Mouse (Mus musculus) urinary bladder, adult 2 months (tissue): ENCODE measurements around the gene Hdc. TPM values are rescaled to one million over a fixed set of nuclear protein-coding genes. Genes with fewer than 3 reads are reported as not detected.

Experiments
- DNase-seq: peaks from one replicate; pipeline ENCODE4 v3.0.0; 2022; ENCODE audit warnings: low spot score
- polyA plus RNA-seq: library from polyadenylated mRNA; depleted of rRNA; stranded (reverse); fragments of >200 nt; gene quantifications from 2 replicates; pipeline ENCODE4 v1.2.3, GENCODE M21; 2012

Hdc gene
- polyA plus RNA-seq, 1 experiment = 0.58 TPM

GRCm38 (mm10) chr2:126600533-126600932 is 18.6 kb downstream of the Hdc start:
- no peak for DNase-seq

GRCm38 (mm10) chr2:126599005-126599404 is 20.1 kb downstream of the Hdc start:
- DNase-seq = no peak

DNA sequence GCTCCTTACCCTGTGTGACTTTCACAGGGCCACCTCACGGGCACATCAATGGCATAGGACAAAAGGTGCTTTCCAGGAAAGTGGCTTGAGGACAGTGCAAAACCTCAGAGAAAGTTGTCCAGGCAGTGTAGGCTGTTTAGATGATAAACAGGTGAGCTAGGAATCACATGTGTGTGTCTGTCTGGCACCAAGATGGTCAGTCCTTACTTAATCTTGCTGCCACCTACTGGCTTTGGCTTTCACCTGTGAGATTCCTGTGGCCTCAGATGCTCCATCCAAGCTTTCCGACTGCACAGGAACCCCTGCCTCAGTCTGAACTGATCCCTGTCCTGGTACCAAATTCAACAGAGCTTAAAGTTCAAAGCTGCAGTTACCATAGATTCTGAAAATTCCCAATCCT is 20.7 kb downstream of the Hdc start:
- DNase-seq = no peak

GRCm38 (mm10) chr2:126597279-126598241 is 21.5 kb downstream of the Hdc start:
- DNase-seq = no peak

- DNase-seq = no peak
Observed at GRCm38 (mm10) chr2:126596347-126597072, 22.6 kb downstream of the Hdc start.

GRCm38 (mm10) chr2:126593831-126594610 is 25.1 kb downstream of the Hdc start:
- peak; percentile 62 for DNase-seq

DNA sequence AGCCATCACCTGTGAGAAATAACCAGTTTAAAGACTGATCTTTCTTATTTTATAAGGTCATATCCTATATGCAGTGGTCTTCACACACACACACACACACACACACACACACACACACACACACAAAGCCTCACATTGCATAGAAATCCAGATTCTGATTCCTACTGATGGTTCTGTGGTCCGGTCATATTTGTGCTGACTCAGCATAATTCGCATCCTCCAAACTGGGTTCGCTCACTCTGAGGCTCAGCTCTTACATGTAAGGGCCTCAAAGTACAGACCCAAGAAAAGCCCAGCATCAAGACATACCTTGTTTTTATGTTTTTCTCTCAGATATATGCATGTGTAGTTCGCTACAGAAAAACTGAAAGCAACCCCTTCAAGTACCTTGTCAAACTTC is 27.8 kb downstream of the Hdc start:
- no peak for DNase-seq

- no peak for DNase-seq
Observed at GRCm38 (mm10) chr2:126587468-126587867, 31.6 kb downstream of the Hdc start.

GRCm38 (mm10) chr2:126584621-126585369 is 34.3 kb downstream of the Hdc start:
- DNase-seq = no peak

DNA sequence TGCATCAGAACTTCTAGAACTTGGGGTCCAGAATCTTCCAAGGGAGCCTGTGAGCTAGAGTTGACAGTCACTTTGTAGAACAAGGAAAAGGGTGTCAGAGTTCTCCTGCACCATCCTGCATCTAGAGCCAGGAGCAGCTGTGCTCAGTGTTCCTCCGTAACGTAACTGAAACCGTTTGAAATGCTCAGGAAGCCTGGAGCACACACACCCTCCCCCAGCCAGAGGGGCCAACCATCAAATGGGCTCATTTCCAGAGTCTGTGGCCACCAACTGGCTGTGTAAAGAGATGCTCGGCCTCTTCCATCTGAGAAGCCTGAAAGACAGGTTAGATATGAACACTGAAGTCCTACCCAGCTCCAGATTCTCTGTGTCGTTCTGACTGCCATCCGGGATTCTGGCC is 35.1 kb downstream of the Hdc start:
- DNase-seq = no peak

DNA sequence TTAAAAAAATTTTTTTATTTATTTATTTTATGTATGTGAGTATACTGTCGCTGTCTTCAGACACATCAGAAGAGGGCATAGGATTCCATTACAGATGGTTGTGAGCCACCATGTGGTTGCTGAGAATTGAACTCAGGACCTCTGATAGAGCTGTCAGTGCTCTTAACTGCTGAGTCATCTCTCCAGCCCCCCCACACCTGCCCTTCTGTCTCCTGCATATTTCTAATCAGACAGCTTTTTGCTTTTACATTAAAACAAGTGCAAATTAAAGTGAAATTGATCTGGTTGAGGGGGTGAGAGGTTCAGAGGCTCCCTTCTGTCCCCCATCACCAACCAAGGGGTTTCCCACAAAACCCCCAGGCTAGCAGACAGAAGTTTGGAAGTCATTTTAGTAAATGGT is 39.8 kb downstream of the Hdc start:
- no peak for DNase-seq

- DNase-seq = no peak
Observed at GRCm38 (mm10) chr2:126577362-126577761, 41.7 kb downstream of the Hdc start.

GRCm38 (mm10) chr2:126575391-126576176 is 43.5 kb downstream of the Hdc start:
- DNase-seq = no peak

- no peak for DNase-seq
Observed at GRCm38 (mm10) chr2:126572747-126573146, 46.4 kb downstream of the Hdc start.

DNA sequence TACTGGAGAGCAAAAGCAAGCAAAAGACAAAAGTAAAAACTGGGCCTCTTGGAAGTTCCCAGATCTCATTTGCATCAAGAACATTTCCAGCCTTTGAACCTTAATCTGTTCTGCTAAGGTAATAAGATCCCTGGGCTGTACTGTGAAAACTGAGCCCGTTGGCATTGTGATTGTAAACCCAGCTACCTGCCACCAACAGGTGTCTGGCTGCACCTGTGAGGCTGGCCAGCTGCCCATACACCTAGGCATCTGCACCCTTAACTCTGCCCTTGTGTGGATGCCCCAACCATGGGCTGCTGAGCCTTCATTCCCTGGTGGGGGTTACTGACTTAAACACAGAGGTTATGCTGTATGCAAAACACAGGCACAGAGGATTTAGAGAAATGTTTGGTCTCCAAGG is 46.9 kb downstream of the Hdc start:
- DNase-seq = no peak

DNA sequence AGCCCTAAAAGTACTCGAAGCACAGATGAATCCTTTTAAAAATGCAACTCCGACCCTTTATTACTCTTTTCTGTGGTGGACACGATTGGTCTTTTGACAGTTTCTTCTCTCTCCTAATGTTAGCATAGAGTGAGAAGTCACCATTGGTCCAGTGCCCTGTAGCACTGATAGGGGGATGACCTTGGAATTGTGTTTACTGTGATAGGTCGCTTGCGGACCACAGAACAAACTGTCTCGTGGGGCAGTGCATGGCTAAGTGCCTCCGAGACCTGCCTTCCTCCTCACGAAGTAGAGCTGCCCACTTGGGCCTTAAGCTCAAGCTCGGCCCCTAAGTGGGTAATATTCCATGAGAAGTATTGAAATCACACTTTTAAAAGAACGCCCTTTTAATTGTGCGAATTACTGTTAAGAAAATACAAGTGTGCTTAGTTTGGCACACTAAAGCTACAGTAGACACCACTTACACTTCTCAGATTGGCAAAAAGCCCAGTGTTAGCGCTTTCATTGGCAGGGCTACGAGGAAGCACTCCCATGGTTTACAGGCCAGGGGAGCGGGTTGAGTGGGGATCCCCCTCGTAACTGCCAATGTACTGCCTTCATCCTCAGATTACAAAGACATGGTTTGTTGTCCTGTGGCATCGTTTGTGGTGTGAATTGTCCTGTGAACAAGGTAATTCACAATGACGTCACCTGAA is 55.5 kb downstream of the Hdc start:
- no peak for DNase-seq

GRCm38 (mm10) chr2:126560094-126560493 is 59.0 kb downstream of the Hdc start:
- no peak for DNase-seq

DNA sequence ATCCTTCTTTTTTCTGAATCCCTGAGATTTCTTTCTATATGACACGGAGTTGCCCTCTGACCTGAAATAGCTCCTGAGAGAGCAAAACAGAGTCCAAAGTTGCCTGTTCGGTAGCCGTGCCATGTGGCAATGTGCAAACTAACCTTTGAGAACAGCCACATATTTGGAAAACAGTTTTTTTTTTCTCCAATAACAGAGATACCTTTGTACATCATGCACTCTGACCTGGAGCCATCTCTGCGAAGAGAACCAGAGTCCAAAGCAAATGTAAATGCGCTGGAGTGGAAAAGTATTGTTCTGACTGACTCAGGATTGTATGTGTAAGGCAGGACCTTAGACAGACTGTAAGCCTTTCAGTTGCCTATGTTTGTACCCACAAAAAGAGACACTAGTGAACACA is 63.6 kb downstream of the Hdc start:
- DNase-seq = no peak

- no peak for DNase-seq
Observed at GRCm38 (mm10) chr2:126553291-126553639, 65.8 kb downstream of the Hdc start.
